Mouse (Mus musculus) heart, embryonic 12.5 days (tissue): Measurements from ENCODE around the gene Rtl8c. TPM values are rescaled to one million over a fixed set of nuclear protein-coding genes. Genes with fewer than 3 reads are reported as not detected.
"Not testable (repeated sequence)": the region's sequence is repeated elsewhere in the genome, so short reads cannot be mapped to it uniquely, and the experiment has no call there.

Source experiments
- ATAC-seq: fragments of 200-750 bp; cut with Nextera tagmentation; 2 replicates; pipeline ENCODE4 v1.8.0; 2017; ENCODE audit warnings: moderate TSS enrichment, moderate library complexity; ENCODE audit not compliant: insufficient number of reproducible peaks, low FRiP score
- H3K27ac ChIP-seq: fragments of 300-500 bp; sonication (generic); 2 replicates; pipeline ENCODE4 v1.5.1; 2016; ENCODE audit warnings: mild to moderate bottlenecking, moderate library complexity; ENCODE audit not compliant: poor library complexity, severe bottlenecking
- H3K27me3 ChIP-seq: fragments of 300-500 bp; sonication (generic); replicated peaks from 2 replicates; pipeline ENCODE4 v1.6.1; 2016; ENCODE audit warnings: mild to moderate bottlenecking, moderate library complexity
- H3K36me3 ChIP-seq: fragments of 300-500 bp; sonication (generic); 2 replicates; pipeline ENCODE4 v1.6.1; 2016; ENCODE audit warnings: mild to moderate bottlenecking, moderate library complexity
- H3K4me1 ChIP-seq: fragments of 300-500 bp; sonication (generic); replicated peaks from 2 replicates; pipeline ENCODE4 v1.6.1; 2016; ENCODE audit warnings: mild to moderate bottlenecking
- H3K4me2 ChIP-seq: fragments of 300-500 bp; sonication (generic); 2 replicates; pipeline ENCODE4 v1.6.1; 2016; ENCODE audit warnings: mild to moderate bottlenecking, moderate library complexity
- H3K4me3 ChIP-seq: fragments of 300-500 bp; sonication (generic); 2 replicates; pipeline ENCODE4 v1.5.1; 2016; ENCODE audit warnings: mild to moderate bottlenecking
- H3K9ac ChIP-seq: fragments of 300-500 bp; sonication (generic); 2 replicates; pipeline ENCODE4 v1.6.1; 2016; ENCODE audit warnings: mild to moderate bottlenecking, moderate library complexity
- H3K9me3 ChIP-seq: fragments of 300-500 bp; sonication (generic); replicated peaks from 2 replicates; pipeline ENCODE4 v1.6.1; 2016; ENCODE audit warnings: mild to moderate bottlenecking, moderate library complexity
- WGBS: fragments of 180-500 bp; shearing (Covaris S2); methylation state at CpG from one replicate; pipeline ENCODE4 v1.1.7; 2016; 5-methylcytosine and 5-hydroxymethylcytosine counted together
- polyA plus RNA-seq: library from polyadenylated mRNA; unstranded; fragments of >200 nt; fragmentation: Nextera tagmentation; extraction: Ambion mirVana; gene quantifications from 2 replicates; pipeline ENCODE4 v1.2.1, GENCODE M21; 2016

Rtl8c gene
- polyA plus RNA-seq, 1 experiment from 2014 or later = 49.7 TPM

DNA sequence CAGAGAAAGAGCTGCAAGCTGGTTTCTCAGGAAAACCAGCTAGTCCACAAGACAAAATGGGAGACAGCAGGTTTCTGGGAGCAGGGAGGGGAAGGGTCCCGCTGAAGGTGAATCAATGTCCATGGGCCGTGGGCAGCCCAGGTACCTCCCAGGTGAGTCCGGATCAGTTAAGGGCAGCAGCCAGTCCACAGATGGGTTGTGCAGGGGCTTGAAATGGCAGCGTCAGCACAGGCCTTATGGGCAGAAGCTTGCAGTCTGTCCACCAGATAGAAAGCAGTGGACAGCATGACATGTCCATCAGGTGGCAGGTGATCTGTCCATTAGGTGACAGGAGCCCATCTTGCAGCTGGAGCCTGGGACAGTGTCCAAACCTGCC is 34.8 kb downstream of the Rtl8c start:
- WGBS = 60% methylated on average over 3 of the region's 4 CpGs
- H3K4me3 ChIP-seq = peak overlapping the region; percentile 31
- not testable (repeated sequence) for H3K27me3 ChIP-seq, H3K36me3 ChIP-seq, ATAC-seq, H3K9ac ChIP-seq, H3K4me1 ChIP-seq, H3K27ac ChIP-seq, H3K9me3 ChIP-seq
- H3K4me2 ChIP-seq = peak overlapping the region; percentile 55

DNA sequence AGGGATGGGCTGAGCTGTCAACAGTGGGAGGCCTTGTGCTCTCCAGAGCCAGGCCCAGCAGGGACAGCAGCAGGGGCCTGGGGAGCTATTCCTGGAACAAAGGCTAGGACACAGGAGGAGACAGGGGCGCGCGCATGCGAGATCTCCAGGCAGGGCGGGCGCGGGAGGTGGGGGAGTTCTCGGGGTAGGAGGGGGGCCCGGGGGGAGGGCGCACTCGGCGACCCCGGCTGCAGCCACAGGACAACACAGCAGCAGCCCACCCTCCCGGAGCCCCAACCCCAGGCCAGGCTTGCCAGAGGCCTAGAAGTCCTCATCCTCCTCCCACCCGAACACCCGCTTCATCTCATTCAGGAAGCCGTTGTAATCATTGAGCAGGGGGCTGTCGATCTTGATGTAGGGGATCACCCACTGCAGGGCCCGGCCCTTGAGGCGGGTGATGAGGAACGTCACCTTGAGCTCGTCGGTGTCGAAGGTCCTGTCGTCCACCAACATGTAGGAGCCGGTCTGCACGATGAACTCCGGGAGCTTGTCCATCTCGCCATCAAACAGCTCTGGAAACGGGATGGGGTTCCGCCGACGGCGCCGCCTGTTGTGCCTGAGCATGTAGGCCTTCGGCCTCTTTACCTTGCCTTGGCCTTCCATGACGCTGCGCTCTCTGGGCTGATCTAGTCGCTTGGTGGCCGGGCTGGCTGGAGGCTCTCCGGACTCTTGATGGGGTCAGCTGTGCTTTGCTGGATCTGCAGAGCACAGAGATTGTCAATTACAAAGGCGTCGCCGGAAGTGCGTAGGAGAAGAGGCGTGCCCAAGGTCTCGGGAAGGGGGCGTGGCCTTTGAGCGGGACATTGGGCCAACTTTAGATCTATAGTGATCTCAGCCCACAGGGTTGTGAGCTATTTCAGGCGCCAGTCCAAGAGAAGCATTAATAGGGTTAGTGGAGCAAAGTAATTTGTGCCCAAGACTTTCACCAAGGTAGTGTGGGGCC is 35.4 kb downstream of the Rtl8c start, which contains the start of gene Rtl8a:
Gene Rtl8a, minus strand, starts transcription at position 703 of the 982 bp plus-strand sequence.
- not testable (repeated sequence) for H3K27me3 ChIP-seq, H3K36me3 ChIP-seq, H3K9me3 ChIP-seq, H3K4me1 ChIP-seq, H3K9ac ChIP-seq
- ATAC-seq = peak; percentile 90
- peak within 1 kb of the TSS; percentile 67 for H3K27ac ChIP-seq
- 18% methylated on average over 12 of the region's 50 CpGs for WGBS
- H3K4me2 ChIP-seq = peak within 1 kb of the TSS; percentile 57
- H3K4me3 ChIP-seq = peak within 1 kb of the TSS; percentile 31

DNA sequence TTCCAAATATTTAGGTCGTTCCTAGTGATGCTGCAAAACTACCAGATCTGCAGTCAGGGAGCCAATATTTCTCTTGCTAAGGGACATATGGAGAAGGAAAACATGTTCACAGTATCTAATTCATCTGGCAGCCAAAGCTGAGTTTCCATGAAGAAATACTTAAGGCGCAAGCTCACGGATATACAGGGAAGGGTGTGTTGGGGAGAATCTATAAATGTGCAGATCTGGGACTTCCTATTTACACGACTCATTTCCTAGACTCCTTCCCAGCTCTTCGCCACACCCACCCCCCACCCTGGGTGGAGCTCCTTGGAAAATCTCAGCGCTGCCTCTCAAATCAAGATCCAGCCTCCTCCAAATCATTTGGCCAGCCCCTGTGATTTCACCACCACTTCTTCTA is 38.1 kb downstream of the Rtl8c start:
- Histone ChIP-seq H3K4me1 (no peaks in the 10 kb centered on the region), H3K9ac (no peak overlapping the region), H3K4me3 (no peak overlapping the region), H3K9me3 (no peaks in the 10 kb centered on the region), H3K27me3 (no peaks in the 10 kb centered on the region), H3K4me2 (no peak overlapping the region), H3K36me3 (no peaks in the 10 kb centered on the region), H3K27ac (no peak overlapping the region)
- ATAC-seq = no peak
- 73% methylated on average over 6 of the region's 6 CpGs for WGBS

DNA sequence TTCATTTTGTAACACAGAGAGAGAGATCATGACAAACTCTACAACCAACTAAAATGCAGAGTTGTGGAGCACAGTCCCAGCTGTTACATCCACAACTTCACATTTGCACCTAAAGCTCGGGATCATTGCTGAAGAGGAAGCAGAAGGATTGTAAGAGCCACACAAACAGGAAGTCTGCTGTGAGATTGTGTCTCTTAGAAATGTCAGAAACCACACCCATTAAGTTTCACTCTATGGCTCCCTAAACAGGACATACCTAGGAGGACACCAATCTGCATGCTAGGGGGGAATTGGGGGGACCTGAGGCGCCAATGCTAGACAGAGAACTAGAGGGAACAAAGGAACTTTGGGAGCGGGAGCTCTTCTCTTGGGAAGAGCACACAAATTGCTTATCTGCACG is 45.1 kb downstream of the Rtl8c start:
- H3K4me2 ChIP-seq, H3K27me3 ChIP-seq, H3K4me3 ChIP-seq, H3K36me3 ChIP-seq, H3K9me3 ChIP-seq, H3K27ac ChIP-seq, H3K4me1 ChIP-seq, H3K9ac ChIP-seq, ATAC-seq: not testable (repeated sequence)
- WGBS = 51% methylated on average over 4 of the region's 4 CpGs

Other genes with a start within 250 kb of the Rtl8c start
- 49.2 and 51.2 TPM in 2 replicates for gene Mospd1, start 237.5 kb upstream of the Rtl8c start, polyA plus RNA-seq
- gene Etd, start 173.1 kb upstream of the Rtl8c start, polyA plus RNA-seq = not detected in 2 replicates
- gene Gm14597, start 947 bp downstream of the Rtl8c start, polyA plus RNA-seq = not detected in 2 replicates
- 93.5 and 98.2 TPM in 2 replicates for gene Rtl8a, start 35.6 kb downstream of the Rtl8c start, polyA plus RNA-seq
- gene Rtl8b, start 62.4 kb downstream of the Rtl8c start, polyA plus RNA-seq = 70.1 and 72.6 TPM in 2 replicates
- gene 4930502E18Rik, start 116.8 kb downstream of the Rtl8c start, polyA plus RNA-seq = 0.27 and 0.48 TPM in 2 replicates
- not detected in 2 replicates for gene 1700013H16Rik, start 149.8 kb downstream of the Rtl8c start, polyA plus RNA-seq
- not detected in 2 replicates for gene Zfp36l3, start 168.4 kb downstream of the Rtl8c start, polyA plus RNA-seq
- 2.0 and 3.1 TPM in 2 replicates for gene Xlr, start 189.7 kb downstream of the Rtl8c start, polyA plus RNA-seq